Mouse (Mus musculus): ENCODE data around the gene B3gat3. TPM values are rescaled to one million over a fixed set of nuclear protein-coding genes. Genes with fewer than 3 reads are reported as not detected.
"Not testable (repeated sequence)": the region's sequence is repeated elsewhere in the genome, so short reads cannot be mapped to it uniquely, and the experiment has no call there.

The B3gat3 gene
- total RNA-seq, 2 experiments from 2014 or later = 60.5 to 65.7 TPM

GRCm38 (mm10) chr19:8941136-8941514, 21.0 kb downstream of the B3gat3 start:
- no peak for DNase-seq (ENCODE audit: low spot score in 2 of 2)

GRCm38 (mm10) chr19:8941515-8942217, 21.5 kb downstream of the B3gat3 start, which contains the start of gene Mta2:
TSS of gene Mta2 (plus strand) at chr19:8941875.
- peak; percentile 91 to 92 for DNase-seq (ENCODE audit: low spot score in 2 of 2)

GRCm38 (mm10) chr19:8942276-8942964, 22.2 kb downstream of the B3gat3 start:
- DNase-seq (ENCODE audit: low spot score in 2 of 2) = peak in 1 of 2 experiments; percentile 39

- DNase-seq (ENCODE audit: low spot score in 2 of 2) = no peak
These were observed 22.9 kb downstream of the B3gat3 start for GRCm38 (mm10) chr19:8943047-8943446.

- no peak for DNase-seq (ENCODE audit: low spot score in 2 of 2)
These were observed 23.9 kb downstream of the B3gat3 start for GRCm38 (mm10) chr19:8944062-8944461.

GRCm38 (mm10) chr19:8944750-8945149, 24.6 kb downstream of the B3gat3 start:
- peak in 1 of 2 experiments; percentile 64 for DNase-seq (ENCODE audit: low spot score in 2 of 2)

- no peak for DNase-seq (ENCODE audit: low spot score in 2 of 2)
These were observed 25.1 kb downstream of the B3gat3 start for GRCm38 (mm10) chr19:8945251-8945650.

GRCm38 (mm10) chr19:8946929-8947328, 26.8 kb downstream of the B3gat3 start:
- no peak for DNase-seq (ENCODE audit: low spot score in 2 of 2)

GRCm38 (mm10) chr19:8950190-8950589, 30.0 kb downstream of the B3gat3 start:
- no peak for DNase-seq (ENCODE audit: low spot score in 2 of 2)

GRCm38 (mm10) chr19:8952241-8952640, 32.1 kb downstream of the B3gat3 start:
- DNase-seq (ENCODE audit: low spot score in 2 of 2) = no peak

- peak; percentile 84 for DNase-seq (ENCODE audit: low spot score in 2 of 2)
These were observed 33.2 kb downstream of the B3gat3 start, which contains the start of gene Tut1 for GRCm38 (mm10) chr19:8953135-8954039. TSS of gene Tut1 (plus strand) at chr19:8953847.

GRCm38 (mm10) chr19:8954171-8954570, 34.0 kb downstream of the B3gat3 start:
- no peak for DNase-seq (ENCODE audit: low spot score in 2 of 2)

- no peak for DNase-seq (ENCODE audit: low spot score in 2 of 2)
These were observed 42.1 kb downstream of the B3gat3 start for GRCm38 (mm10) chr19:8962256-8962655.

GRCm38 (mm10) chr19:8965075-8965474, 44.9 kb downstream of the B3gat3 start:
- DNase-seq (ENCODE audit: low spot score in 2 of 2) = no peak

- no peak for DNase-seq (ENCODE audit: low spot score in 2 of 2)
These were observed 45.6 kb downstream of the B3gat3 start for GRCm38 (mm10) chr19:8965771-8966170.

GRCm38 (mm10) chr19:8966198-8966589, 46.0 kb downstream of the B3gat3 start:
- DNase-seq (ENCODE audit: low spot score in 2 of 2) = no peak

- DNase-seq (ENCODE audit: low spot score in 2 of 2) = peak; percentile 90 to 92
These were observed 46.6 kb downstream of the B3gat3 start, which contains the start of gene Eef1g for GRCm38 (mm10) chr19:8966590-8967372. TSS of gene Eef1g (plus strand) at chr19:8967041.

- no peak for DNase-seq (ENCODE audit: low spot score in 2 of 2)
These were observed 47.2 kb downstream of the B3gat3 start for GRCm38 (mm10) chr19:8967373-8967743.

- no peak for DNase-seq (ENCODE audit: low spot score in 2 of 2)
These were observed 47.7 kb downstream of the B3gat3 start for GRCm38 (mm10) chr19:8967893-8968292.

- DNase-seq (ENCODE audit: low spot score in 2 of 2) = not testable (repeated sequence)
These were observed 52.3 kb downstream of the B3gat3 start for GRCm38 (mm10) chr19:8972491-8972890.

GRCm38 (mm10) chr19:8974638-8975037, 54.5 kb downstream of the B3gat3 start:
- no peak for DNase-seq (ENCODE audit: low spot score in 2 of 2)
